Mouse (Mus musculus) layer of hippocampus, postnatal 10 days (tissue): Measurements from ENCODE around the gene Tob1. TPM values are rescaled to one million over a fixed set of nuclear protein-coding genes. Genes with fewer than 3 reads are reported as not detected.

Experiments used
- DNase-seq, 2 experiments: peaks; one replicate each; pipeline ENCODE4 v3.0.0; 2021; ENCODE audit warnings: low spot score in 2 of 2
- total RNA-seq, 2 experiments: library from RNA; stranded (reverse); gene quantifications; 2 replicates each; pipeline ENCODE4 v1.2.3; 2021

Gene Tob1
- total RNA-seq, 2 experiments from 2014 or later = 29.2 to 31.3 TPM

GRCm38 (mm10) chr11:94261585-94262370 lies 50.5 kb downstream of the Tob1 start:
- no peak for DNase-seq

Other genes starting within 250 kb of the Tob1 start
- gene Gm20390, start 243.2 kb upstream of the Tob1 start, total RNA-seq = 100 to 1,000 TPM; 160 to 220 TPM
- 100 to 1,000 TPM in 1 of 2 experiments, 10 to 100 TPM in 1; 97.6 to 113 TPM for gene Nme1, start 242.9 kb upstream of the Tob1 start, total RNA-seq
- 100 to 1,000 TPM; 231 to 243 TPM for gene Spag9, start 215.4 kb upstream of the Tob1 start, total RNA-seq
- gene Wfikkn2, start 34.6 kb downstream of the Tob1 start, total RNA-seq = 1 to 10 TPM; 1.5 to 2.0 TPM
- gene Gm21885, start 70.4 kb downstream of the Tob1 start, total RNA-seq = not detected
- gene Luc7l3, start 110.5 kb downstream of the Tob1 start, total RNA-seq = 100 to 1,000 TPM; 127 to 142 TPM
- gene Ankrd40, start 116.5 kb downstream of the Tob1 start, total RNA-seq = 10 to 100 TPM; 74.1 to 83.6 TPM
- 1 to 10 TPM; 1.8 to 2.2 TPM for gene Abcc3, start 181.5 kb downstream of the Tob1 start, total RNA-seq